Mouse (Mus musculus) myocyte (in vitro differentiated cells): ENCODE results near the gene Ifna6.

Source experiments
- E2F4 ChIP-seq: IDR thresholded peaks from one replicate; pipeline ENCODE4 v1.6.1; 2011; ENCODE audit warnings: mild to moderate bottlenecking, control low read depth, moderate library complexity; ENCODE audit not compliant: insufficient read depth
- MAX ChIP-seq: IDR thresholded peaks from one replicate; pipeline ENCODE4 v1.6.1; 2011; ENCODE audit warnings: low read depth, mild to moderate bottlenecking, control low read depth
- MYOD1 ChIP-seq, 3 experiments: IDR thresholded peaks; one replicate each; pipeline ENCODE4 v1.6.1; 2011; ENCODE audit warnings: control low read depth in 2 of 3, low read depth in 2 of 3, mild to moderate bottlenecking in 2 of 3, moderate library complexity in 1 of 3; ENCODE audit not compliant: insufficient read length in 2 of 3, control insufficient read depth in 1 of 3
- MYOG ChIP-seq, 3 experiments: IDR thresholded peaks; one replicate each; pipeline ENCODE4 v1.6.1; 2011; ENCODE audit warnings: control low read depth in 2 of 3, low read depth in 2 of 3, mild to moderate bottlenecking in 2 of 3; ENCODE audit not compliant: insufficient read length in 2 of 3, control insufficient read depth in 1 of 3, insufficient read depth in 1 of 3
- POLR2A ChIP-seq: IDR thresholded peaks from one replicate; pipeline ENCODE4 v1.6.1; 2011; ENCODE audit warnings: low read depth, mild to moderate bottlenecking, control low read depth, moderate library complexity; ENCODE audit not compliant: insufficient read length
- POLR2AphosphoS2 ChIP-seq: IDR thresholded peaks from one replicate; pipeline ENCODE4 v1.6.1; 2011; ENCODE audit warnings: low read depth, control low read depth; ENCODE audit not compliant: insufficient read length
- REST ChIP-seq: IDR thresholded peaks from one replicate; pipeline ENCODE4 v1.6.1; 2011; ENCODE audit warnings: mild to moderate bottlenecking, control low read depth, moderate library complexity; ENCODE audit not compliant: insufficient read depth, insufficient read length
- TCF12 ChIP-seq: IDR thresholded peaks from one replicate; pipeline ENCODE4 v1.6.1; 2011; ENCODE audit warnings: mild to moderate bottlenecking, control low read depth; ENCODE audit not compliant: poor library complexity, insufficient read depth, severe bottlenecking
- TCF3 ChIP-seq: IDR thresholded peaks from one replicate; pipeline ENCODE4 v1.6.1; 2011; ENCODE audit warnings: low read depth, control low read depth; ENCODE audit not compliant: insufficient read length
- USF1 ChIP-seq: IDR thresholded peaks from one replicate; pipeline ENCODE4 v1.6.1; 2011; ENCODE audit warnings: low read depth, mild to moderate bottlenecking, control low read depth, moderate library complexity

- TF ChIP-seq USF1: no peak
- no peak for TF ChIP-seq REST
- no peak for TF ChIP-seq POLR2A
- no peak for TF ChIP-seq E2F4
- no peak for TF ChIP-seq TCF12
- TF ChIP-seq MAX: no peak
- no peak for TF ChIP-seq POLR2AphosphoS2
- TF ChIP-seq TCF3: no peak
- no peak for TF ChIP-seq MYOG (IDR thresholded peaks at IDR 0.05; ENCODE audit: control insufficient read depth in 1 of 3, insufficient read depth in 1 of 3, insufficient read length in 2 of 3, low read depth in 2 of 3)
- no peak for TF ChIP-seq MYOD1 (IDR thresholded peaks at IDR 0.05; ENCODE audit: control insufficient read depth in 1 of 3, insufficient read length in 2 of 3, low read depth in 2 of 3)
Observed at GRCm38 (mm10) chr4:88864599-88864998, 37.4 kb downstream of the Ifna6 start.
